Mouse (Mus musculus) hindbrain, embryonic 12.5 days (tissue): ENCODE data around the gene Cdh13. TPM values are rescaled to one million over a fixed set of nuclear protein-coding genes. Genes with fewer than 3 reads are reported as not detected.

Source experiments
- ATAC-seq: fragments of 200-750 bp; cut with Nextera tagmentation; 2 replicates; pipeline ENCODE4 v1.8.0; 2017; ENCODE audit warnings: moderate TSS enrichment; ENCODE audit not compliant: low FRiP score
- H3K27ac ChIP-seq: fragments of 300-500 bp; sonication (generic); 2 replicates; pipeline ENCODE4 v1.5.1; 2016; ENCODE audit warnings: mild to moderate bottlenecking
- H3K27me3 ChIP-seq: fragments of 300-500 bp; sonication (generic); 2 replicates; pipeline ENCODE4 v1.6.1; 2016; ENCODE audit warnings: mild to moderate bottlenecking
- H3K36me3 ChIP-seq: fragments of 300-500 bp; sonication (generic); 2 replicates; pipeline ENCODE4 v1.6.1; 2016; ENCODE audit warnings: mild to moderate bottlenecking
- H3K4me1 ChIP-seq: fragments of 300-500 bp; sonication (generic); 2 replicates; pipeline ENCODE4 v1.6.1; 2016
- H3K4me2 ChIP-seq: fragments of 300-500 bp; sonication (generic); replicated peaks from 2 replicates; pipeline ENCODE4 v1.6.1; 2016; ENCODE audit warnings: mild to moderate bottlenecking
- H3K4me3 ChIP-seq: fragments of 300-500 bp; sonication (generic); 2 replicates; pipeline ENCODE4 v1.5.1; 2016; ENCODE audit warnings: mild to moderate bottlenecking
- H3K9ac ChIP-seq: fragments of 300-500 bp; sonication (generic); 2 replicates; pipeline ENCODE4 v1.6.1; 2016; ENCODE audit warnings: mild to moderate bottlenecking, moderate library complexity
- H3K9me3 ChIP-seq: fragments of 300-500 bp; sonication (generic); replicated peaks from 2 replicates; pipeline ENCODE4 v1.6.1; 2016; ENCODE audit warnings: mild to moderate bottlenecking
- WGBS: fragments of 180-500 bp; shearing (Covaris S2); methylation state at CpG from one replicate; pipeline ENCODE4 v1.1.7; 2016; 5-methylcytosine and 5-hydroxymethylcytosine counted together
- polyA plus RNA-seq: library from polyadenylated mRNA; unstranded; fragments of >200 nt; fragmentation: Nextera tagmentation; extraction: Ambion mirVana; gene quantifications from 2 replicates; pipeline ENCODE4 v1.2.1, GENCODE M21; 2016

Cdh13 gene
- polyA plus RNA-seq, 1 experiment from 2014 or later = 25.7 TPM

GRCm38 (mm10) chr8:118436751-118437150, 153.2 kb downstream of the Cdh13 start:
- H3K36me3 ChIP-seq = no peaks in the 10 kb centered on the region
- no peak overlapping the region for H3K27ac ChIP-seq
- H3K27me3 ChIP-seq = no peaks in the 10 kb centered on the region
- H3K4me3 ChIP-seq = no peak overlapping the region
- ATAC-seq = no peak
- no peak overlapping the region for H3K4me2 ChIP-seq
- 83% methylated on average over 5 of the region's 5 CpGs for WGBS
- no peaks in the 10 kb centered on the region; the same call in 1 of the 2 replicates for H3K4me1 ChIP-seq
- no peak overlapping the region for H3K9ac ChIP-seq
- no peaks in the 10 kb centered on the region for H3K9me3 ChIP-seq

DNA sequence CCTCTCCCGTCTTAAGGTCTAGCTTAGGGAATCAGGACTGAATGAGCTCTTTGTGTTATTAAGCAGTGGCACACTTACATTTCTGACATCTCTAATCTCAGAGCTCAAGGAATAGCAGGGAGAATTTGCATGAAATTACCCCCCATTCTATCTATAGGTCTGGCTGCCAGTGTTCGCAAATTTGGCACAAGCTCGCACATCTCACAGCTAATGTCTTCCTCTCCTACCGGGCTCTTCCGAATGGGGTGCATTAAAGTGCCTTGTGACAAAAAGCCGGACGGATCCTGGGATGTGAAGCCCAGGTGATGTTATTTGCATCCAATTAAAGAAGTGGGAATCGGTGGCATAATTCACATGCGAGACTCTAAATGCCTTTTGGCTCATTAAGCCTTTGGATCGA, 153.6 kb downstream of the Cdh13 start:
- 71% methylated on average over 10 of the region's 10 CpGs for WGBS
- ATAC-seq = no peak
- Histone ChIP-seq H3K4me3 (no peak overlapping the region), H3K4me2 (no peak overlapping the region), H3K36me3 (no peaks in the 10 kb centered on the region), H3K4me1 (no peaks in the 10 kb centered on the region; the same call in 1 of the 2 replicates), H3K9ac (no peak overlapping the region), H3K27ac (no peak overlapping the region), H3K27me3 (no peaks in the 10 kb centered on the region), H3K9me3 (no peaks in the 10 kb centered on the region)

DNA sequence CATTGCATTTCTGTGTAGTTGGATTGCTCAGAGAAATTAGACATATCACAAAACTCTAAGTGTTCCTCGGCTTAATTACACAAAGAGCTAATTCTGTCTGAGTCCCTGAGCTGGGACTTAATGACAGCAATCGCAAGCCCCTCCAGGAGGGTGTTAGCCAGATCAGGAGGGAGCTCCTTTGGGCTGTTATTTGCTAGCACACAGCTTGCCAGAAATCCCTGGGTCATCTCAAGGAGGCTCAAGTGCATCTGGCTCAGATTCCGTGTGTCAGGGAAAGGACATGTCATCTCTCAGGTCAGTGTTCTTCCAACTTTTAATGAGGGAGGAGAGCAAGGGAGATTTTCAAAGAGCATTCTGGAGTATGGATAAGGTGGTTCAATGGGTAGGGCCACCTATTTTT, 154.3 kb downstream of the Cdh13 start:
- no peak for ATAC-seq
- no peaks in the 10 kb centered on the region for H3K36me3 ChIP-seq
- H3K9ac ChIP-seq = no peak overlapping the region
- no peaks in the 10 kb centered on the region for H3K27me3 ChIP-seq
- no peak overlapping the region for H3K4me2 ChIP-seq
- H3K4me1 ChIP-seq = no peaks in the 10 kb centered on the region; the same call in 1 of the 2 replicates
- H3K9me3 ChIP-seq = no peaks in the 10 kb centered on the region
- 74% methylated on average over 3 of the region's 3 CpGs for WGBS
- H3K27ac ChIP-seq = no peak overlapping the region
- H3K4me3 ChIP-seq = no peak overlapping the region

GRCm38 (mm10) chr8:118439857-118440256, 156.3 kb downstream of the Cdh13 start:
- no peaks in the 10 kb centered on the region for H3K4me1 ChIP-seq
- no peak overlapping the region for H3K27ac ChIP-seq
- peak; percentile 51 for ATAC-seq
- H3K9ac ChIP-seq = no peak overlapping the region
- WGBS = 43% methylated on average over 5 of the region's 5 CpGs
- no peaks in the 10 kb centered on the region for H3K9me3 ChIP-seq
- no peaks in the 10 kb centered on the region for H3K27me3 ChIP-seq
- H3K4me3 ChIP-seq = no peak overlapping the region
- no peaks in the 10 kb centered on the region for H3K36me3 ChIP-seq
- H3K4me2 ChIP-seq = no peak overlapping the region

DNA sequence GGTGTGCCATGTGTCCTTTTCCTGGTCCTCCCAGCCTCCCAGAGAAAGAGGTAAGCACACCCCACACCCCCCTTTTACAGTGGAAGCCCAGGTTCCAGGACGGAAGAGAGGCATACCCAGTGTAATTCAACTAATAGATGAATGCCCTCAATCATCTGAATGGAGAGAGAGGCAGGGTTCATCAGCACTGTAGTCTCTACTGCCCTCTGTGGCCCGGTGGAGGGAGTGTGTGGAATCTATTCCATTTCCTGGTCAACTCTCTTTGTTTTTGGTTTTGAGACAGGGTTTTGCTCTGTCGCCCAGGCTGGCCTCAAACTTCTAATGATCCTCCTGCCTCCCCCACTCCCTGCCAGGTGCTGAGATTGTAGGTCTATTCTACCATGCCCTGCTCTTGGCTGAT, 159.8 kb downstream of the Cdh13 start:
- H3K27ac ChIP-seq = no peak overlapping the region
- no peaks in the 10 kb centered on the region for H3K36me3 ChIP-seq
- 65% methylated on average over 3 of the region's 3 CpGs for WGBS
- no peak overlapping the region for H3K9ac ChIP-seq
- no peaks in the 10 kb centered on the region for H3K27me3 ChIP-seq
- H3K4me1 ChIP-seq = no peaks in the 10 kb centered on the region
- H3K4me3 ChIP-seq = no peak overlapping the region
- ATAC-seq = no peak
- no peak overlapping the region for H3K4me2 ChIP-seq
- H3K9me3 ChIP-seq = no peaks in the 10 kb centered on the region

GRCm38 (mm10) chr8:118444651-118445207, 161.2 kb downstream of the Cdh13 start:
- Histone ChIP-seq H3K27me3 (no peaks in the 10 kb centered on the region), H3K4me3 (no peak overlapping the region), H3K9ac (no peak overlapping the region), H3K9me3 (no peaks in the 10 kb centered on the region), H3K4me1 (no peaks in the 10 kb centered on the region), H3K27ac (no peak overlapping the region), H3K36me3 (no peaks in the 10 kb centered on the region), H3K4me2 (no peak overlapping the region)
- ATAC-seq = no peak
- WGBS = 81% methylated on average over 8 of the region's 8 CpGs

- Histone ChIP-seq H3K27me3 (no peaks in the 10 kb centered on the region), H3K9me3 (no peaks in the 10 kb centered on the region), H3K27ac (no peak overlapping the region), H3K4me2 (no peak overlapping the region), H3K4me1 (no peaks in the 10 kb centered on the region), H3K36me3 (no peaks in the 10 kb centered on the region), H3K4me3 (no peak overlapping the region), H3K9ac (no peak overlapping the region)
- 85% methylated on average over 9 of the region's 9 CpGs for WGBS
- no peak for ATAC-seq
Observed at GRCm38 (mm10) chr8:118446516-118446915, 163.0 kb downstream of the Cdh13 start.

DNA sequence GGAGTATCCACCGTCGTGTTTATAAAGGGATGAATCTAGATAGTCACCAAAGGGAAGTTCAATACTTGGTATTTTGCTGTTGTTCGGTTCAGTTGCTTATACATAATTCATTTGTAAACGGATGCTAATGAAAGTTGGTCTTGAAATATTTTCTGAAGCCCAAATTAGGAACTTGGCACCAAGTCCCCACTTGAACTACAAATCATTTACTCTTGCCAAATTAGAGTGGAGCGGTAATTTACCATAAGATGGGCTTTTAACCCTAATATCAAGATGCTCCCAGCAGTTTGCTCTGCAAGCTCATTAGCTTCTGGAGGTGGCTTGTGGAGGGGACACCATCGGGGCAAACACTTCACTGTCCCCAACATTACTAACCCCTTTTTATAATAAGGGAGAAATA, 164.5 kb downstream of the Cdh13 start:
- ATAC-seq = no peak
- Histone ChIP-seq H3K36me3 (no peaks in the 10 kb centered on the region), H3K27ac (no peak overlapping the region), H3K4me2 (no peak overlapping the region), H3K4me1 (no peaks in the 10 kb centered on the region), H3K9ac (no peak overlapping the region), H3K9me3 (no peaks in the 10 kb centered on the region), H3K27me3 (no peaks in the 10 kb centered on the region), H3K4me3 (no peak overlapping the region)
- 94% methylated on average over 6 of the region's 6 CpGs for WGBS

GRCm38 (mm10) chr8:118452445-118453103, 169.0 kb downstream of the Cdh13 start:
- 78% methylated on average over 11 of the region's 11 CpGs for WGBS
- H3K27ac ChIP-seq = no peak overlapping the region
- ATAC-seq = no peak

DNA sequence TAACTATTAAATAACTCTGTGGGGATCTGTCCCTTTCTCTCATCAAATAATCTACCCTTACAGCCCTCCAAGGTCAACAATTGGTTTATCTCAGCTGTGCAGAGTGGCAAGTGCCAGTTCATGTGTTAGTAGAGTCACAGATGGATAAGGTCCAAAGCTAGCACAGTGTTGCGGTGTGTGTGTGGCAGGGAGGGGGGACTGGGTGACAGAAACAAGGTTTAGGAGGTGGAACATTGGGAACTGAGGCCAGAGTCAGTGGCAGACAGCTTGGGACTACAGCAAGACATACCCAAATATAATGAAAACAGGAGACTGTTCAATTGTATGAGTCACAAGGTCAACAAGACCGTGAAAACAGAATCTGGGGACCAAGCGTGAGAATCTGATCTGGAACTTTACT, 171.7 kb downstream of the Cdh13 start:
- Histone ChIP-seq H3K9ac (no peak overlapping the region), H3K27ac (no peak overlapping the region), H3K4me3 (no peak overlapping the region), H3K4me2 (no peak overlapping the region), H3K36me3 (no peaks in the 10 kb centered on the region), H3K4me1 (no peaks in the 10 kb centered on the region), H3K9me3 (no peaks in the 10 kb centered on the region), H3K27me3 (no peaks in the 10 kb centered on the region)
- 57% methylated on average over 3 of the region's 3 CpGs for WGBS
- ATAC-seq = no peak

More at GRCm38 (mm10) chr8:118452445-118453103, 169.0 kb downstream of the Cdh13 start:
- H3K36me3 ChIP-seq = no peaks in the 10 kb centered on the region
- no peak overlapping the region for H3K4me2 ChIP-seq
- H3K27me3 ChIP-seq = no peaks in the 10 kb centered on the region
- no peaks in the 10 kb centered on the region for H3K9me3 ChIP-seq
- no peaks in the 10 kb centered on the region for H3K4me1 ChIP-seq
- H3K9ac ChIP-seq = no peak overlapping the region
- no peak overlapping the region for H3K4me3 ChIP-seq

GRCm38 (mm10) chr8:118465330-118465948, 181.9 kb downstream of the Cdh13 start:
- WGBS = 92% methylated on average over 3 of the region's 3 CpGs
- Histone ChIP-seq H3K4me3 (no peak overlapping the region), H3K27ac (no peak overlapping the region), H3K27me3 (no peaks in the 10 kb centered on the region), H3K36me3 (no peaks in the 10 kb centered on the region), H3K4me2 (no peak overlapping the region), H3K4me1 (no peaks in the 10 kb centered on the region), H3K9ac (no peak overlapping the region), H3K9me3 (peaks cover 7% of the 10 kb centered on the region; the same call in 1 of the 2 replicates)
- ATAC-seq = no peak

GRCm38 (mm10) chr8:118477587-118477986, 194.1 kb downstream of the Cdh13 start:
- H3K9me3 ChIP-seq = no peaks in the 10 kb centered on the region
- no peak for ATAC-seq
- WGBS = 70% methylated on average over 9 of the region's 9 CpGs

GRCm38 (mm10) chr8:118488735-118489134, 205.2 kb downstream of the Cdh13 start:
- Histone ChIP-seq H3K27ac (no peak overlapping the region), H3K9ac (no peak overlapping the region), H3K36me3 (no peaks in the 10 kb centered on the region), H3K27me3 (no peaks in the 10 kb centered on the region), H3K4me3 (no peak overlapping the region), H3K4me2 (no peak overlapping the region), H3K9me3 (no peaks in the 10 kb centered on the region), H3K4me1 (peaks cover 10% of the 10 kb centered on the region; the same call in 1 of the 2 replicates)
- no peak for ATAC-seq
- 43% methylated on average over 4 of the region's 4 CpGs for WGBS

More at GRCm38 (mm10) chr8:118477587-118477986, 194.1 kb downstream of the Cdh13 start:
- Histone ChIP-seq H3K4me2 (no peak overlapping the region), H3K4me1 (no peaks in the 10 kb centered on the region), H3K27me3 (no peaks in the 10 kb centered on the region), H3K36me3 (no peaks in the 10 kb centered on the region), H3K4me3 (no peak overlapping the region), H3K9ac (no peak overlapping the region), H3K27ac (no peak overlapping the region)
